Mouse (Mus musculus) liver, embryonic 14.5 days (tissue): ENCODE data around the gene Col1a1. TPM values are rescaled to one million over a fixed set of nuclear protein-coding genes. Genes with fewer than 3 reads are reported as not detected.

ENCODE experiments used
- ATAC-seq: fragments of 200-750 bp; cut with Nextera tagmentation; 2 replicates; pipeline ENCODE4 v1.8.0; 2017; ENCODE audit warnings: moderate number of reproducible peaks, mild to moderate bottlenecking, moderate library complexity; ENCODE audit not compliant: insufficient read depth
- DNase-seq, 3 experiments: peaks; one replicate each; pipeline ENCODE4 v3.0.0-alpha.2; 2012 to 2013; ENCODE audit warnings: low read depth in 3 of 3, low spot score in 3 of 3
- H3K27ac ChIP-seq: fragments of 300-500 bp; sonication (generic); 2 replicates; pipeline ENCODE4 v1.5.1; 2014; ENCODE audit warnings: moderate library complexity, mild to moderate bottlenecking, control low read depth, inconsistent platforms
- H3K27me3 ChIP-seq: fragments of 300-500 bp; sonication (generic); 2 replicates; pipeline ENCODE4 v1.6.1; 2014; ENCODE audit warnings: mild to moderate bottlenecking, low read length, moderate library complexity; ENCODE audit not compliant: control insufficient read depth, insufficient read depth
- H3K36me3 ChIP-seq: fragments of 300-500 bp; sonication (generic); replicated peaks from 2 replicates; pipeline ENCODE4 v1.6.1; 2014; ENCODE audit warnings: low read depth; ENCODE audit not compliant: control insufficient read depth, insufficient read depth
- H3K4me1 ChIP-seq, 2 experiments: fragments of 200-500 bp in 1 of 2; fragments of 300-500 bp in 1 of 2; sonication (generic) in 1 of 2; replicated peaks; 2 replicates each; pipeline ENCODE4 v1.6.1; 2012 to 2014; ENCODE audit warnings: antibody characterized with exemption in 1 of 2, inconsistent platforms in 1 of 2, low read length in 1 of 2; ENCODE audit not compliant: control insufficient read depth in 2 of 2, insufficient read depth in 2 of 2
- H3K4me2 ChIP-seq: fragments of 300-500 bp; sonication (generic); 2 replicates; pipeline ENCODE4 v1.6.1; 2014; ENCODE audit warnings: low read depth, mild to moderate bottlenecking, control low read depth, moderate library complexity
- H3K4me3 ChIP-seq, 2 experiments: fragments of 200-500 bp in 1 of 2; fragments of 300-500 bp in 1 of 2; sonication (generic) in 1 of 2; 2 replicates each; pipeline ENCODE4 v1.5.1; 2012 to 2014; ENCODE audit warnings: low read depth in 2 of 2, low read length in 2 of 2, mild to moderate bottlenecking in 2 of 2, control low read depth in 1 of 2, inconsistent platforms in 1 of 2, moderate library complexity in 1 of 2; ENCODE audit not compliant: insufficient read depth in 1 of 2
- H3K9ac ChIP-seq: fragments of 300-500 bp; sonication (generic); replicated peaks from 2 replicates; pipeline ENCODE4 v1.6.1; 2014; ENCODE audit warnings: mild to moderate bottlenecking, control low read depth, moderate library complexity
- H3K9me3 ChIP-seq: fragments of 300-500 bp; sonication (generic); 2 replicates; pipeline ENCODE4 v1.6.1; 2016; ENCODE audit warnings: low read length, mixed read lengths; ENCODE audit not compliant: control insufficient read depth
- CTCF ChIP-seq: IDR thresholded peaks from 2 replicates; pipeline ENCODE4 v1.5.1; 2016; ENCODE audit warnings: antibody characterized with exemption, low read depth, control low read depth
- EP300 ChIP-seq: IDR thresholded peaks from 2 replicates; pipeline ENCODE4 v1.6.1; 2016; ENCODE audit warnings: antibody characterized with exemption, low read depth
- WGBS: fragments of 180-500 bp; shearing (Covaris S2); extraction: QIAGEN DNeasy Blood & Tissue Kit; methylation state at CpG from one replicate; pipeline ENCODE4 v1.1.7; 2014; ENCODE audit not compliant: insufficient replicate concordance; 5-methylcytosine and 5-hydroxymethylcytosine counted together
- polyA plus RNA-seq, 2 experiments: library from polyadenylated mRNA; depleted of rRNA in 1 of 2; stranded (reverse) in 1 of 2; unstranded in 1 of 2; fragments of >200 nt; fragmentation: Nextera tagmentation in 1 of 2; extraction: Ambion mirVana in 1 of 2; gene quantifications; 2 replicates each; pipeline versions ENCODE4 v1.2.1 to v1.2.3; 2012 to 2014

Col1a1 gene
- polyA plus RNA-seq, 2 experiments = 14.1 to 30.8 TPM

- Histone ChIP-seq H3K9ac (peak overlapping the region; percentile 96), H3K9me3 (no peaks in the 10 kb centered on the region), H3K4me3 (peak overlapping the region; percentile 77 to 96), H3K4me2 (peak overlapping the region; percentile 82), H3K27ac (peak overlapping the region; percentile 61), H3K36me3 (peaks cover 6% of the 10 kb centered on the region; the same call in 1 of the 2 replicates), H3K27me3 (no peaks in the 10 kb centered on the region), H3K4me1 (peaks cover 46 to 58% of the 10 kb centered on the region in 2 experiments)
- WGBS = 32% methylated on average over 6 of the region's 6 CpGs
- ATAC-seq = peak; percentile 9; the same call in 1 of the 2 replicates
- no peak for DNase-seq
- no peak for TF ChIP-seq EP300
- TF ChIP-seq CTCF = no peak
Measured at GRCm38 (mm10) chr11:94990102-94990748, 54.2 kb downstream of the Col1a1 start.

GRCm38 (mm10) chr11:94990749-94991577 is 54.9 kb downstream of the Col1a1 start, which contains the start of gene Ppp1r9b:
Gene Ppp1r9b (plus strand): TSS chr11:94991035.
- WGBS = under 1% methylated on average over 64 of the region's 69 CpGs

GRCm38 (mm10) chr11:94991641-94992479 is 55.8 kb downstream of the Col1a1 start:
- peak; percentile 12; the same call in 1 of the 2 replicates for ATAC-seq

More at GRCm38 (mm10) chr11:94990749-94991577, 54.9 kb downstream of the Col1a1 start, which contains the start of gene Ppp1r9b:
- H3K4me3 ChIP-seq = peak within 1 kb of the TSS; percentile 77 to 96
- peak within 1 kb of the TSS; percentile 66 for H3K27ac ChIP-seq
- DNase-seq (peak; percentile 79 to 81 (median 80)), ATAC-seq (peak; percentile 81)
- H3K4me1 ChIP-seq = peaks cover 51 to 63% of the 10 kb centered on the region in 2 experiments
- no peaks in the 10 kb centered on the region for H3K9me3 ChIP-seq
- peaks cover 6% of the 10 kb centered on the region; the same call in 1 of the 2 replicates for H3K36me3 ChIP-seq
- peak within 1 kb of the TSS; percentile 96 for H3K9ac ChIP-seq
- TF ChIP-seq EP300 (no peak), CTCF (peak; percentile 87)
- H3K27me3 ChIP-seq = no peaks in the 10 kb centered on the region
- peak within 1 kb of the TSS; percentile 82 for H3K4me2 ChIP-seq

GRCm38 (mm10) chr11:94992480-94992753 is 56.4 kb downstream of the Col1a1 start:
- no peaks in the 10 kb centered on the region for H3K9me3 ChIP-seq
- DNase-seq (no peak), ATAC-seq (no peak)
- WGBS = under 1% methylated on average over 20 of the region's 20 CpGs
- H3K27ac ChIP-seq = peak overlapping the region; percentile 41
- peak overlapping the region; percentile 82 for H3K4me2 ChIP-seq
- peak overlapping the region; percentile 63 to 96 for H3K4me3 ChIP-seq
- H3K4me1 ChIP-seq = peaks cover 62 to 67% of the 10 kb centered on the region in 2 experiments
- H3K36me3 ChIP-seq = peaks cover 13% of the 10 kb centered on the region
- peak overlapping the region; percentile 96 for H3K9ac ChIP-seq
- no peaks in the 10 kb centered on the region for H3K27me3 ChIP-seq
- no peak for TF ChIP-seq EP300
- no peak for TF ChIP-seq CTCF

More at GRCm38 (mm10) chr11:94991641-94992479, 55.8 kb downstream of the Col1a1 start:
- peaks cover 12% of the 10 kb centered on the region for H3K36me3 ChIP-seq
- H3K4me2 ChIP-seq = peak overlapping the region; percentile 82
- WGBS = under 1% methylated on average over 90 of the region's 99 CpGs
- H3K27ac ChIP-seq = peak overlapping the region; percentile 66
- H3K27me3 ChIP-seq = no peaks in the 10 kb centered on the region
- H3K4me1 ChIP-seq = peaks cover 58 to 66% of the 10 kb centered on the region in 2 experiments
- H3K4me3 ChIP-seq = peak overlapping the region; percentile 63 to 96
- peak overlapping the region; percentile 96 for H3K9ac ChIP-seq
- no peaks in the 10 kb centered on the region for H3K9me3 ChIP-seq
- no peak for TF ChIP-seq EP300
- TF ChIP-seq CTCF = no peak
- no peak for DNase-seq
